Mouse (Mus musculus): ENCODE measurements at regions not wholly inside any gene's neighbourhood (a gene's known extent, or its start where the extent isn't known, plus 50 kb on each side); places are given as distances from the start of the nearest gene placed in this dataset.

GRCm38 (mm10) chr12:107783831-107784230 is 219.6 kb downstream of the Bcl11b start:
- no peak overlapping the region for H3K27ac ChIP-seq (replicated peaks; ENCODE audit: low read depth, low read length)
- no peaks in the 10 kb centered on the region for H3K9me3 ChIP-seq (ENCODE audit: control insufficient read depth, low read length)
- no peaks in the 10 kb centered on the region for H3K4me1 ChIP-seq (ENCODE audit: control insufficient read depth, insufficient read depth, low read length)
- H3K27me3 ChIP-seq (ENCODE audit: control insufficient read depth, insufficient read depth, low read length), result no peaks in the 10 kb centered on the region
- no peak overlapping the region for H3K4me3 ChIP-seq (ENCODE audit: low read depth, low read length)
- H3K9ac ChIP-seq (ENCODE audit: low read length), result no peak overlapping the region
- no peak overlapping the region for H3K4me2 ChIP-seq (ENCODE audit: low read depth, severe bottlenecking)
- H3K36me3 ChIP-seq (ENCODE audit: control insufficient read depth, insufficient read depth, low read length), result no peaks in the 10 kb centered on the region
- WGBS, result 85% methylated on average over 7 of the region's 7 CpGs
- ATAC-seq (ENCODE audit: insufficient number of reproducible peaks, low FRiP score, low TSS enrichment, low read depth) (no peak), DNase-seq (ENCODE audit: low spot score) (no peak)

GRCm38 (mm10) chr12:107789818-107790217 is 213.6 kb downstream of the Bcl11b start:
- Histone ChIP-seq H3K4me1 (ENCODE audit: control insufficient read depth, insufficient read depth, low read length) (0 out of 2 replicates have a peak, but pooled peaks cover 2% of the 10 kb centered on the region), H3K27ac (replicated peaks; ENCODE audit: low read depth, low read length) (no peak overlapping the region), H3K4me2 (ENCODE audit: low read depth, severe bottlenecking) (no peak overlapping the region), H3K9ac (ENCODE audit: low read length) (no peak overlapping the region), H3K9me3 (ENCODE audit: control insufficient read depth, low read length) (no peaks in the 10 kb centered on the region), H3K27me3 (ENCODE audit: control insufficient read depth, insufficient read depth, low read length) (no peaks in the 10 kb centered on the region), H3K4me3 (ENCODE audit: low read depth, low read length) (no peak overlapping the region), H3K36me3 (ENCODE audit: control insufficient read depth, insufficient read depth, low read length) (no peaks in the 10 kb centered on the region)
- DNase-seq (ENCODE audit: low spot score) (no peak), ATAC-seq (ENCODE audit: insufficient number of reproducible peaks, low FRiP score, low TSS enrichment, low read depth) (no peak)
- 34% methylated on average over 6 of the region's 6 CpGs for WGBS

- no peak for ATAC-seq (ENCODE audit: insufficient number of reproducible peaks, low FRiP score, low TSS enrichment, low read depth)
- 79% methylated on average over 5 of the region's 5 CpGs for WGBS
- no peak overlapping the region for H3K4me2 ChIP-seq (ENCODE audit: low read depth, severe bottlenecking)
- H3K9ac ChIP-seq (ENCODE audit: low read length), result no peak overlapping the region
- no peak overlapping the region for H3K27ac ChIP-seq (replicated peaks; ENCODE audit: low read depth, low read length)
- no peaks in the 10 kb centered on the region for H3K9me3 ChIP-seq (ENCODE audit: control insufficient read depth, low read length)
- DNase-seq (ENCODE audit: low spot score), result no peak
- H3K27me3 ChIP-seq (ENCODE audit: control insufficient read depth, insufficient read depth, low read length), result no peaks in the 10 kb centered on the region
- no peak overlapping the region for H3K4me3 ChIP-seq (ENCODE audit: low read depth, low read length)
- no peaks in the 10 kb centered on the region for H3K36me3 ChIP-seq (ENCODE audit: control insufficient read depth, insufficient read depth, low read length)
- H3K4me1 ChIP-seq (ENCODE audit: control insufficient read depth, insufficient read depth, low read length), result peaks cover 8% of the 10 kb centered on the region
These were observed 203.1 kb downstream of the Bcl11b start for GRCm38 (mm10) chr12:107800296-107800695.

- no peaks in the 10 kb centered on the region for H3K27me3 ChIP-seq (ENCODE audit: control insufficient read depth, insufficient read depth, low read length)
- peak overlapping the region; percentile 14; the same call in 1 of the 2 replicates for H3K9ac ChIP-seq (ENCODE audit: low read length)
- peak; percentile 63 for ATAC-seq (ENCODE audit: insufficient number of reproducible peaks, low FRiP score, low TSS enrichment, low read depth)
These were observed 195.8 kb downstream of the Bcl11b start for GRCm38 (mm10) chr12:107807634-107808033.

GRCm38 (mm10) chr12:107808158-107808715 is 195.2 kb downstream of the Bcl11b start:
- 0 out of 2 replicates have a peak, but pooled peaks have one; percentile 14 for ATAC-seq (ENCODE audit: insufficient number of reproducible peaks, low FRiP score, low TSS enrichment, low read depth)
- H3K27ac ChIP-seq (replicated peaks; ENCODE audit: low read depth, low read length), result peak overlapping the region; percentile 31

More at GRCm38 (mm10) chr12:107807634-107808033, 195.8 kb downstream of the Bcl11b start:
- H3K27ac ChIP-seq (replicated peaks; ENCODE audit: low read depth, low read length), result peak overlapping the region; percentile 31
- peak overlapping the region; percentile 37 for H3K4me2 ChIP-seq (ENCODE audit: low read depth, severe bottlenecking)
- peaks cover 23% of the 10 kb centered on the region for H3K4me1 ChIP-seq (ENCODE audit: control insufficient read depth, insufficient read depth, low read length)
- 4% methylated on average over 11 of the region's 11 CpGs for WGBS
- no peaks in the 10 kb centered on the region for H3K36me3 ChIP-seq (ENCODE audit: control insufficient read depth, insufficient read depth, low read length)
- H3K9me3 ChIP-seq (ENCODE audit: control insufficient read depth, low read length), result no peaks in the 10 kb centered on the region
- no peak overlapping the region for H3K4me3 ChIP-seq (ENCODE audit: low read depth, low read length)
- DNase-seq (ENCODE audit: low spot score), result peak; percentile 85

GRCm38 (mm10) chr12:107811231-107811630 is 192.2 kb downstream of the Bcl11b start:
- H3K36me3 ChIP-seq (ENCODE audit: control insufficient read depth, insufficient read depth, low read length), result no peaks in the 10 kb centered on the region
- H3K4me2 ChIP-seq (ENCODE audit: low read depth, severe bottlenecking), result no peak overlapping the region
- no peaks in the 10 kb centered on the region for H3K27me3 ChIP-seq (ENCODE audit: control insufficient read depth, insufficient read depth, low read length)
- no peak overlapping the region for H3K4me3 ChIP-seq (ENCODE audit: low read depth, low read length)
- WGBS, result 13% methylated on average over 5 of the region's 5 CpGs
- H3K4me1 ChIP-seq (ENCODE audit: control insufficient read depth, insufficient read depth, low read length), result peaks cover 23% of the 10 kb centered on the region
- ATAC-seq (ENCODE audit: insufficient number of reproducible peaks, low FRiP score, low TSS enrichment, low read depth) (no peak), DNase-seq (ENCODE audit: low spot score) (no peak)
- H3K9me3 ChIP-seq (ENCODE audit: control insufficient read depth, low read length), result no peaks in the 10 kb centered on the region
- H3K9ac ChIP-seq (ENCODE audit: low read length), result no peak overlapping the region
- no peak overlapping the region for H3K27ac ChIP-seq (replicated peaks; ENCODE audit: low read depth, low read length)

More at GRCm38 (mm10) chr12:107808158-107808715, 195.2 kb downstream of the Bcl11b start:
- H3K9me3 ChIP-seq (ENCODE audit: control insufficient read depth, low read length), result no peaks in the 10 kb centered on the region
- no peaks in the 10 kb centered on the region for H3K36me3 ChIP-seq (ENCODE audit: control insufficient read depth, insufficient read depth, low read length)
- DNase-seq (ENCODE audit: low spot score), result peak; percentile 69
- peaks cover 23% of the 10 kb centered on the region for H3K4me1 ChIP-seq (ENCODE audit: control insufficient read depth, insufficient read depth, low read length)
- WGBS, result 19% methylated on average over 9 of the region's 9 CpGs
- peak overlapping the region; percentile 37 for H3K4me2 ChIP-seq (ENCODE audit: low read depth, severe bottlenecking)
- H3K27me3 ChIP-seq (ENCODE audit: control insufficient read depth, insufficient read depth, low read length), result no peaks in the 10 kb centered on the region
- H3K9ac ChIP-seq (ENCODE audit: low read length), result no peak overlapping the region
- H3K4me3 ChIP-seq (ENCODE audit: low read depth, low read length), result no peak overlapping the region

- ATAC-seq (ENCODE audit: insufficient number of reproducible peaks, low FRiP score, low TSS enrichment, low read depth), result no peak
- WGBS, result 74% methylated on average over 14 of the region's 14 CpGs
- Histone ChIP-seq H3K4me1 (ENCODE audit: control insufficient read depth, insufficient read depth, low read length) (peaks cover 18% of the 10 kb centered on the region), H3K9me3 (ENCODE audit: control insufficient read depth, low read length) (no peaks in the 10 kb centered on the region), H3K9ac (ENCODE audit: low read length) (peak overlapping the region; percentile 3; the same call in 1 of the 2 replicates), H3K4me2 (ENCODE audit: low read depth, severe bottlenecking) (no peak overlapping the region), H3K27me3 (ENCODE audit: control insufficient read depth, insufficient read depth, low read length) (no peaks in the 10 kb centered on the region), H3K4me3 (ENCODE audit: low read depth, low read length) (no peak overlapping the region), H3K36me3 (ENCODE audit: control insufficient read depth, insufficient read depth, low read length) (no peaks in the 10 kb centered on the region), H3K27ac (replicated peaks; ENCODE audit: low read depth, low read length) (no peak overlapping the region)
- DNase-seq (ENCODE audit: low spot score), result no peak
These were observed 190.7 kb downstream of the Bcl11b start for GRCm38 (mm10) chr12:107812549-107813335.

- WGBS, result 84% methylated on average over 7 of the region's 7 CpGs
- Histone ChIP-seq H3K4me1 (ENCODE audit: control insufficient read depth, insufficient read depth, low read length) (peaks cover 8% of the 10 kb centered on the region; the same call in 1 of the 2 replicates), H3K36me3 (ENCODE audit: control insufficient read depth, insufficient read depth, low read length) (no peaks in the 10 kb centered on the region), H3K4me2 (ENCODE audit: low read depth, severe bottlenecking) (no peak overlapping the region), H3K27me3 (ENCODE audit: control insufficient read depth, insufficient read depth, low read length) (no peaks in the 10 kb centered on the region), H3K27ac (replicated peaks; ENCODE audit: low read depth, low read length) (no peak overlapping the region), H3K9me3 (ENCODE audit: control insufficient read depth, low read length) (no peaks in the 10 kb centered on the region), H3K4me3 (ENCODE audit: low read depth, low read length) (no peak overlapping the region), H3K9ac (ENCODE audit: low read length) (no peak overlapping the region)
- no peak for ATAC-seq (ENCODE audit: insufficient number of reproducible peaks, low FRiP score, low TSS enrichment, low read depth)
- DNase-seq (ENCODE audit: low spot score), result no peak
These were observed 188.5 kb downstream of the Bcl11b start for GRCm38 (mm10) chr12:107814926-107815325.

Data from limb, embryonic 11.5 days (tissue).